Mouse (Mus musculus) forebrain, embryonic 16.5 days (tissue): ENCODE measurements around the gene Mms22l. TPM values are rescaled to one million over a fixed set of nuclear protein-coding genes. Genes with fewer than 3 reads are reported as not detected.
"Not testable (repeated sequence)": the region's sequence is repeated elsewhere in the genome, so short reads cannot be mapped to it uniquely, and the experiment has no call there.

ENCODE experiments used
- ATAC-seq: fragments of 200-750 bp; cut with Nextera tagmentation; 2 replicates; pipeline ENCODE4 v1.8.0; 2017; ENCODE audit warnings: mild to moderate bottlenecking, moderate library complexity
- H3K27ac ChIP-seq: fragments of 300-500 bp; sonication (generic); 2 replicates; pipeline ENCODE4 v1.5.1; 2014; ENCODE audit warnings: low read length, control low read depth
- H3K27me3 ChIP-seq: fragments of 300-500 bp; sonication (generic); replicated peaks from 2 replicates; pipeline ENCODE4 v1.6.1; 2014; ENCODE audit warnings: low read length; ENCODE audit not compliant: control insufficient read depth, insufficient read depth
- H3K36me3 ChIP-seq: fragments of 300-500 bp; sonication (generic); 2 replicates; pipeline ENCODE4 v1.6.1; 2014; ENCODE audit not compliant: control insufficient read depth, insufficient read depth
- H3K4me1 ChIP-seq: fragments of 300-500 bp; sonication (generic); replicated peaks from 2 replicates; pipeline ENCODE4 v1.6.1; 2014; ENCODE audit warnings: low read length; ENCODE audit not compliant: control insufficient read depth, insufficient read depth
- H3K4me2 ChIP-seq: fragments of 300-500 bp; sonication (generic); 2 replicates; pipeline ENCODE4 v1.6.1; 2014; ENCODE audit warnings: mild to moderate bottlenecking, low read length, control low read depth
- H3K4me3 ChIP-seq: fragments of 300-500 bp; sonication (generic); replicated peaks from 2 replicates; pipeline ENCODE4 v1.5.1; 2014; ENCODE audit warnings: mild to moderate bottlenecking, low read length, control low read depth
- H3K9ac ChIP-seq: fragments of 300-500 bp; sonication (generic); replicated peaks from 2 replicates; pipeline ENCODE4 v1.6.1; 2014; ENCODE audit warnings: low read depth, low read length, control low read depth
- H3K9me3 ChIP-seq: fragments of 300-500 bp; sonication (generic); 2 replicates; pipeline ENCODE4 v1.6.1; 2016; ENCODE audit warnings: low read length; ENCODE audit not compliant: control insufficient read depth
- WGBS: fragments of 180-500 bp; shearing (Covaris S2); extraction: QIAGEN DNeasy Blood & Tissue Kit; methylation state at CpG from one replicate; pipeline ENCODE4 v1.1.7; 2014; 5-methylcytosine and 5-hydroxymethylcytosine counted together
- polyA plus RNA-seq: library from polyadenylated mRNA; unstranded; fragments of >200 nt; fragmentation: Nextera tagmentation; extraction: Ambion mirVana; gene quantifications from 2 replicates; pipeline ENCODE4 v1.2.1, GENCODE M21; 2015

The Mms22l gene
- polyA plus RNA-seq, 1 experiment from 2014 or later = 17.4 TPM

DNA sequence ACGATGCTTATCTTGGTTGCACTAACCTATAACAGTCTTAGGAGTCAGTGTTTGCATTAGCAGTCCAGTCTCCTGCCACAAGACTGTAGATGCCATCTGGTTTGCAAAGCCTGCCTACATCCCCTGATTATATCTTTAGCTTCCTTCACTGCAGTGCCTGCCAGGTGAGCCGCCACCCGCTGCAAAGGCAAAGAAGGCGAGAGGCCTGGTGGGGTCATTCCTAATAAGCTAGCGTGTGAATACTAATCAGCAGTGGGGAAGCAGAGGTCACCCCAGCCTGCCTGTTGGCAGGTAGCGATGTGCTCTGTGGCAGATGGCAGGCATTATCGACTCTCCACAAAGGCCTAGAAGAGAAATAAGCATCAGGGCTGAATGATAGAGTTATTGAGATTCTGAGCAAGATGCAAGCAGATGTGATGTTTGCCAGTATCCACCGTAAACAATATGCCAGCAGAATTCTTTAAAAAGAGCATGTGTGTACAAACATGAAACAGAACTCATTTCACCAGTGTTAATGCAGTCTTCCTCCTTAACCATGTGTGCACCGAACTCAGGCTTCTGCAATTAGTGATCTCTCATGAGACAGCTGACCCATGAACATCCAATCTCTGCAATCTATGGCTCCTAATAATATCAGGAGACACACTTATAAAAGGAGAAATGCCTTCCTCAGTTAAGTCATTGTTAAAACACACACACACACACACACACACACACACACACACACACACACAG is 135.1 kb downstream of the Mms22l start:
- H3K9ac ChIP-seq = no peak overlapping the region; the same call in 1 of the 2 replicates

GRCm38 (mm10) chr4:24642306-24642705 is 146.1 kb downstream of the Mms22l start:
- Histone ChIP-seq H3K4me3 (no peak overlapping the region), H3K9me3 (no peaks in the 10 kb centered on the region), H3K27me3 (no peaks in the 10 kb centered on the region), H3K4me2 (no peak overlapping the region), H3K27ac (no peak overlapping the region), H3K9ac (no peak overlapping the region), H3K4me1 (no peaks in the 10 kb centered on the region), H3K36me3 (no peaks in the 10 kb centered on the region)
- ATAC-seq = 0 out of 2 replicates have a peak, but pooled peaks have one; percentile 36
- WGBS = 48% methylated on average over 2 of the region's 2 CpGs

More for the DNA sequence above, 135.1 kb downstream of the Mms22l start:
- H3K27me3 ChIP-seq = no peaks in the 10 kb centered on the region
- no peaks in the 10 kb centered on the region for H3K9me3 ChIP-seq
- H3K27ac ChIP-seq = peak overlapping the region; percentile 70
- H3K36me3 ChIP-seq = no peaks in the 10 kb centered on the region
- H3K4me3 ChIP-seq = no peak overlapping the region
- peak; percentile 81 for ATAC-seq
- peaks cover 20% of the 10 kb centered on the region for H3K4me1 ChIP-seq
- H3K4me2 ChIP-seq = peak overlapping the region; percentile 21
- 31% methylated on average over 9 of the region's 9 CpGs for WGBS

DNA sequence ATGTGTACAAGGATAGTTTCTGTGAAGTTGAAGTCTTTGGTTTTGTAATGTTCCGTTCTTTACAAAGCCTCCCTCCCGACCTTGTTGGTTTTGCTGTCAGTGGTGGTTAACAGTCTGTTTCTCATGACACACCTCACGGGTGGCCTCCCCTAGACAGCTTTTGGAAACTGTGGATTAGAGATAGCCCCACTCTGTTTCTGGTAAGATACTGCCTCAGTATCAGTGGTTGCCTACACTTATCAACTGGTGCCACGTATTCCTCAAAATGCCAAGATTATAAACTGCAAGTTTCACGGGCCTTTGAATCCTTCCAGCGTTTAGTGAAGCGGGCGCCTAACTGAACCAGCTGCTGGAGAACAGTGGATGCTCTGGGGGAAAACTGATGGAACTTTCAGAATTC is 148.5 kb downstream of the Mms22l start:
- H3K27me3 ChIP-seq, H3K4me3 ChIP-seq, H3K9ac ChIP-seq, ATAC-seq, H3K36me3 ChIP-seq, H3K4me1 ChIP-seq, H3K9me3 ChIP-seq, H3K4me2 ChIP-seq, H3K27ac ChIP-seq: not testable (repeated sequence)
- 89% methylated on average over 6 of the region's 8 CpGs for WGBS
